Mouse (Mus musculus) layer of hippocampus, adult 9-10 months (tissue): ENCODE results near the gene Uck1.

ENCODE experiments used
- DNase-seq: peaks from one replicate; pipeline ENCODE4 v3.0.0; 2022; ENCODE audit warnings: low spot score

The Uck1 gene

GRCm38 (mm10) chr2:32218541-32219334, 41.2 kb downstream of the Uck1 start:
- no peak for DNase-seq

- no peak for DNase-seq
Observed at GRCm38 (mm10) chr2:32218113-32218512, 41.8 kb downstream of the Uck1 start.

GRCm38 (mm10) chr2:32217656-32218055, 42.3 kb downstream of the Uck1 start:
- no peak for DNase-seq

- DNase-seq = no peak
Observed at GRCm38 (mm10) chr2:32216506-32216905, 43.5 kb downstream of the Uck1 start.

GRCm38 (mm10) chr2:32215576-32215975, 44.4 kb downstream of the Uck1 start:
- no peak for DNase-seq

GRCm38 (mm10) chr2:32213000-32213399, 47.0 kb downstream of the Uck1 start:
- DNase-seq = no peak

GRCm38 (mm10) chr2:32211689-32212088, 48.3 kb downstream of the Uck1 start:
- no peak for DNase-seq

- no peak for DNase-seq
Observed at GRCm38 (mm10) chr2:32207682-32208081, 52.3 kb downstream of the Uck1 start.
